Comparison of ENCODE assay signal across 17 mouse cellular contexts in the genomic region with DNA sequence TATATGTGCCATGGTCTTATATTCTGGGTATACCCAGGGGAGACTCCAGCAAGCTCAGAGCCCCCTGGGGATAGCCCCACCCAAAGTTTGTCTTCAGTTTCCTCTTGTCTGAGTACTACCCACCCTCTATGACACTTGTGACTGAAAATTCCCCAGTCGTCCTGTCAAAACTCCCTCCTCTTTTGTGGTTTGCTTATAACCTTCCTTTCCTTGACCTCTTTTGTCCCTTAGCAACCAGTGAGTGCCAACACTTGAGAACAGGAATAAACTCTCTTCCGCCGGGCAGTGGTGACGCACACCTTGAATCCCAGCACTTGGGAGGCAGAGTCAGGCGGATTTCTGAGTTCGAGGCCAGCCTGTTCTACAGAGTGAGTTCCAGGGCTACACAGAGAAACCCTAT. TPM values are rescaled to one million over a fixed set of nuclear protein-coding genes. Genes with fewer than 3 reads are reported as not detected.
A peak's percentile ranks its signal among the peaks of the same experiment; 100 is the strongest.
DNase-seq lines count a peak whose midpoint lies in the region; ATAC-seq and TF ChIP-seq lines count a peak whose summit lies in the region.
"Had no signal": no experiment of that assay in that cellular context is flagged by ENCODE, and none has a peak within 500 bp of the region (broad histone marks: within the 10 kb centered on the region; RNA-seq: fewer than 3 reads in every experiment).

No protein-coding gene starts in this region.

- no peak for ATAC-seq in heart, embryonic 16.5 days (replicated peaks; ENCODE audit: extremely low read depth, insufficient read depth, low FRiP score)
- no peak for ATAC-seq in intestine, embryonic 15.5 days
- ATAC-seq in monocyte, adult 5-6 weeks (replicated peaks; ENCODE audit: insufficient number of reproducible peaks, low FRiP score, low TSS enrichment, poor library complexity, severe bottlenecking) = no peak
- ATAC-seq: intestine, embryonic 16.5 days had no signal

- no peaks in the 10 kb centered on the region for H3K27me3 ChIP-seq in heart, embryonic 16.5 days (ENCODE audit: control insufficient read depth, insufficient read depth, low read length)
- H3K27me3 ChIP-seq in myocyte (ENCODE audit: control insufficient read depth, insufficient read depth, insufficient read length) = no peaks in the 10 kb centered on the region
- no peaks in the 10 kb centered on the region; the same call in 1 of the 2 replicates for H3K27me3 ChIP-seq in intestine, embryonic 15.5 days (replicated peaks)
- H3K27me3 ChIP-seq: limb, embryonic 12.5 days had no signal

- TF ChIP-seq POLR2A in myocyte (IDR thresholded peaks at IDR 0.05; ENCODE audit: insufficient read length, low read depth) = no peak

- H3K27ac ChIP-seq in heart, embryonic 16.5 days (ENCODE audit: low read length) = peak overlapping the region; percentile 48; the same call in 1 of the 2 replicates
- H3K27ac ChIP-seq in intestine, embryonic 15.5 days = no peak overlapping the region
- H3K27ac ChIP-seq: hindbrain, embryonic 14.5 days; limb, embryonic 12.5 days; liver, embryonic 13.5 days; macrophage; midbrain, embryonic 10.5 days; neural tube, embryonic 12.5 days had no signal

- no peak overlapping the region for H3ac ChIP-seq in myocyte (ENCODE audit: control insufficient read depth, insufficient read length)

- no peak overlapping the region for H3K4me2 ChIP-seq in heart, embryonic 16.5 days (ENCODE audit: low read depth, low read length)
- peak overlapping the region; percentile 66 for H3K4me2 ChIP-seq in myocyte (ENCODE audit: low read depth)
- H3K4me2 ChIP-seq in intestine, embryonic 15.5 days (replicated peaks) = no peak overlapping the region
- H3K4me2 ChIP-seq: hindbrain, embryonic 14.5 days; limb, embryonic 12.5 days; liver, embryonic 13.5 days; neural tube, embryonic 12.5 days had no signal

- 34% methylated on average over 6 of the region's 6 CpGs for WGBS in heart, embryonic 16.5 days
- WGBS in intestine, embryonic 15.5 days = 49% methylated on average over 6 of the region's 6 CpGs

- H3K4me3 ChIP-seq in heart, embryonic 16.5 days (ENCODE audit: low read length) = no peak overlapping the region
- H3K4me3 ChIP-seq in myocyte = no peak overlapping the region
- no peak overlapping the region for H3K4me3 ChIP-seq in intestine, embryonic 15.5 days (replicated peaks)
- H3K4me3 ChIP-seq: left cerebral cortex, adult 2 months; limb, embryonic 12.5 days; liver, embryonic 13.5 days; midbrain, embryonic 10.5 days; neural tube, embryonic 12.5 days had no signal

- H3K9ac ChIP-seq in heart, embryonic 16.5 days (ENCODE audit: low read length) = no peak overlapping the region
- no peak overlapping the region for H3K9ac ChIP-seq in intestine, embryonic 15.5 days
- H3K9ac ChIP-seq: hindbrain, embryonic 14.5 days; limb, embryonic 12.5 days; liver, embryonic 13.5 days; neural tube, embryonic 12.5 days had no signal

- peaks cover 8% of the 10 kb centered on the region for H3K79me2 ChIP-seq in myocyte (ENCODE audit: control insufficient read depth, insufficient read depth)

- peaks cover 16% of the 10 kb centered on the region for H3K4me1 ChIP-seq in heart, embryonic 16.5 days (ENCODE audit: control insufficient read depth, insufficient read depth, low read length)
- H3K4me1 ChIP-seq in intestine, embryonic 15.5 days (replicated peaks) = peaks cover 16% of the 10 kb centered on the region

- no peaks in the 10 kb centered on the region for H3K9me3 ChIP-seq in heart, embryonic 16.5 days (replicated peaks; ENCODE audit: control insufficient read depth, low read length)
- no peaks in the 10 kb centered on the region for H3K9me3 ChIP-seq in intestine, embryonic 15.5 days
- H3K9me3 ChIP-seq: limb, embryonic 12.5 days; liver, embryonic 13.5 days; midbrain, embryonic 10.5 days; neural tube, embryonic 12.5 days had no signal

- peak; percentile 51 for DNase-seq in adrenal gland, postnatal 14 days
- no peak for DNase-seq in adrenal gland, postnatal 10 days
- no peak for DNase-seq in heart, adult 9 months (ENCODE audit: low spot score in 2 of 2)
- DNase-seq in R1 (ENCODE audit: low read depth, low spot score) = peak; percentile 45

- no peaks in the 10 kb centered on the region for H3K36me3 ChIP-seq in heart, embryonic 16.5 days (ENCODE audit: control insufficient read depth, insufficient read depth)
- no peaks in the 10 kb centered on the region for H3K36me3 ChIP-seq in myocyte (ENCODE audit: control insufficient read depth, insufficient read depth)
- no peaks in the 10 kb centered on the region for H3K36me3 ChIP-seq in intestine, embryonic 15.5 days
- H3K36me3 ChIP-seq: limb, embryonic 12.5 days; liver, embryonic 13.5 days; midbrain, embryonic 10.5 days; neural tube, embryonic 12.5 days had no signal

TF ChIP-seq in myocyte, 11 proteins besides CTCF, POLR2A, EP300 and RAD21:
- no peak for TF ChIP-seq E2F4 (IDR thresholded peaks at IDR 0.05; ENCODE audit: insufficient read depth)
- no peak for TF ChIP-seq SRF (IDR thresholded peaks at IDR 0.05; ENCODE audit: control insufficient read depth, insufficient read length, low read depth)
- no peak for TF ChIP-seq MAX (IDR thresholded peaks at IDR 0.05; ENCODE audit: low read depth)
- no peak for TF ChIP-seq POLR2AphosphoS2 (IDR thresholded peaks at IDR 0.05; ENCODE audit: insufficient read length, low read depth)
- no peak for TF ChIP-seq TCF3 (IDR thresholded peaks at IDR 0.05; ENCODE audit: insufficient read length, low read depth)
- no peak for TF ChIP-seq USF1 (IDR thresholded peaks at IDR 0.05; ENCODE audit: low read depth)
- TF ChIP-seq TCF12 (IDR thresholded peaks at IDR 0.05; ENCODE audit: insufficient read depth, poor library complexity, severe bottlenecking) = no peak
- TF ChIP-seq CEBPB (IDR thresholded peaks at IDR 0.05; ENCODE audit: insufficient read depth, poor library complexity, severe bottlenecking) = no peak
- TF ChIP-seq REST (IDR thresholded peaks at IDR 0.05; ENCODE audit: insufficient read depth, insufficient read length) = no peak
- no peak for TF ChIP-seq MYOG (IDR thresholded peaks at IDR 0.05; ENCODE audit: control insufficient read depth in 1 of 3, insufficient read depth in 1 of 3, insufficient read length in 2 of 3, low read depth in 2 of 3)
- no peak for TF ChIP-seq MYOD1 (IDR thresholded peaks at IDR 0.05; ENCODE audit: control insufficient read depth in 1 of 3, insufficient read length in 2 of 3, low read depth in 2 of 3)

RNA-seq across cellular contexts. Expression of a gene that starts 3.1 kb away (rescaled TPM):
- 46.4 and 50.1 TPM in 2 replicates for total RNA-seq in adrenal gland, postnatal 14 days (2021)
- 10 to 100 TPM; 42.0 to 46.4 TPM for total RNA-seq in adrenal gland, postnatal 10 days (2021)
- polyA plus RNA-seq in heart, embryonic 16.5 days (2015; fragmentation: Nextera tagmentation; extraction: Ambion mirVana) = 7.3 TPM in 2 replicates
- 36.1 TPM for polyA plus RNA-seq in myocyte (2012; fragmentation: generic; extraction: Trizol)
- polyA plus RNA-seq in intestine, embryonic 15.5 days (2015; fragmentation: Nextera tagmentation; extraction: Ambion mirVana) = 9.4 and 12.3 TPM in 2 replicates
- total RNA-seq in monocyte, adult 5-6 weeks (2017) = 4.6 to 15.8 TPM (median 7.2 TPM) in 3 replicates
- total RNA-seq: CH12.LX had no signal

RNA-seq across cellular contexts. Expression of a gene that starts 15.2 kb away (rescaled TPM):
- total RNA-seq in adrenal gland, postnatal 14 days (2021) = 47.4 and 48.9 TPM in 2 replicates
- total RNA-seq in adrenal gland, postnatal 10 days (2021) = 10 to 100 TPM; 15.9 to 33.2 TPM
- 33.4 and 37.2 TPM in 2 replicates for polyA plus RNA-seq in heart, embryonic 16.5 days (2015; fragmentation: Nextera tagmentation; extraction: Ambion mirVana)
- polyA plus RNA-seq in myocyte (2012; fragmentation: generic; extraction: Trizol) = 128 TPM
- polyA plus RNA-seq in intestine, embryonic 15.5 days (2015; fragmentation: Nextera tagmentation; extraction: Ambion mirVana) = 36.4 and 40.7 TPM in 2 replicates
- 3.7 to 6.4 TPM (median 4.2 TPM) in 3 replicates for total RNA-seq in monocyte, adult 5-6 weeks (2017)

RNA-seq across cellular contexts. Expression of a gene that starts 19.7 kb away (rescaled TPM):
- total RNA-seq in adrenal gland, postnatal 14 days (2021) = 42.7 and 45.0 TPM in 2 replicates
- 10 to 100 TPM; 36.9 to 52.9 TPM for total RNA-seq in adrenal gland, postnatal 10 days (2021)
- 22.8 and 25.1 TPM in 2 replicates for polyA plus RNA-seq in heart, embryonic 16.5 days (2015; fragmentation: Nextera tagmentation; extraction: Ambion mirVana)
- 22.4 TPM for polyA plus RNA-seq in myocyte (2012; fragmentation: generic; extraction: Trizol)
- 20.6 and 21.5 TPM in 2 replicates for polyA plus RNA-seq in intestine, embryonic 15.5 days (2015; fragmentation: Nextera tagmentation; extraction: Ambion mirVana)
- total RNA-seq in monocyte, adult 5-6 weeks (2017) = 43.3 to 59.7 TPM (median 44.3 TPM) in 3 replicates

RNA-seq across cellular contexts. Expression of a gene that starts 53.8 kb away (rescaled TPM):
- total RNA-seq in adrenal gland, postnatal 14 days (2021) = 50.4 and 51.5 TPM in 2 replicates
- total RNA-seq in adrenal gland, postnatal 10 days (2021) = 10 to 100 TPM; 37.0 to 41.3 TPM
- polyA plus RNA-seq in heart, embryonic 16.5 days (2015; fragmentation: Nextera tagmentation; extraction: Ambion mirVana) = 8.5 and 14.3 TPM in 2 replicates
- 37.5 TPM for polyA plus RNA-seq in myocyte (2012; fragmentation: generic; extraction: Trizol)
- polyA plus RNA-seq in intestine, embryonic 15.5 days (2015; fragmentation: Nextera tagmentation; extraction: Ambion mirVana) = 23.4 and 23.6 TPM in 2 replicates
- total RNA-seq in monocyte, adult 5-6 weeks (2017) = 12.4 to 19.9 TPM (median 16.8 TPM) in 3 replicates

RNA-seq across cellular contexts. Expression of a gene that starts 57.9 kb away (rescaled TPM):
- total RNA-seq in adrenal gland, postnatal 14 days (2021) = 5.4 and 7.4 TPM in 2 replicates
- 1 to 10 TPM; 6.5 to 9.7 TPM for total RNA-seq in adrenal gland, postnatal 10 days (2021)
- 9.1 and 10.6 TPM in 2 replicates for polyA plus RNA-seq in heart, embryonic 16.5 days (2015; fragmentation: Nextera tagmentation; extraction: Ambion mirVana)
- polyA plus RNA-seq in myocyte (2012; fragmentation: generic; extraction: Trizol) = 32.3 TPM
- 15.4 and 16.5 TPM in 2 replicates for polyA plus RNA-seq in intestine, embryonic 15.5 days (2015; fragmentation: Nextera tagmentation; extraction: Ambion mirVana)
- not detected in 3 replicates for total RNA-seq in monocyte, adult 5-6 weeks (2017)

Comparison
In these comparisons a context has a peak if more than half of its experiments do, and no peak if none do; other contexts are left out.
1. DNase-seq: peak in adrenal gland, postnatal 14 days (single experiment) and R1 (single experiment); none in adrenal gland, postnatal 10 days (single experiment) and heart, adult 9 months (0 of 2).